Mouse (Mus musculus) myocyte (in vitro differentiated cells): ENCODE data around the gene Stx7. TPM values are rescaled to one million over a fixed set of nuclear protein-coding genes. Genes with fewer than 3 reads are reported as not detected.
"Not testable (repeated sequence)": the region's sequence is repeated elsewhere in the genome, so short reads cannot be mapped to it uniquely, and the experiment has no call there.

Source experiments
- H3K27me3 ChIP-seq: one replicate; pipeline ENCODE4 v1.6.1; 2011; ENCODE audit not compliant: control insufficient read depth, insufficient read depth, insufficient read length
- H3K36me3 ChIP-seq: one replicate; pipeline ENCODE4 v1.6.1; 2011; ENCODE audit not compliant: control insufficient read depth, insufficient read depth
- H3K4me2 ChIP-seq: one replicate; pipeline ENCODE4 v1.6.1; 2011; ENCODE audit warnings: low read depth, control low read depth
- H3K4me3 ChIP-seq: one replicate; pipeline ENCODE4 v1.5.1; 2011; ENCODE audit warnings: mild to moderate bottlenecking, control low read depth, moderate library complexity
- H3K79me2 ChIP-seq: one replicate; pipeline ENCODE4 v1.6.1; 2011; ENCODE audit not compliant: control insufficient read depth, insufficient read depth
- H3ac ChIP-seq: one replicate; pipeline ENCODE4 v1.6.1; 2011; ENCODE audit not compliant: control insufficient read depth, insufficient read length
- CEBPB ChIP-seq: IDR thresholded peaks from 2 replicates; pipeline ENCODE4 v1.6.1; 2011; ENCODE audit warnings: mild to moderate bottlenecking, moderate library complexity; ENCODE audit not compliant: poor library complexity, insufficient read depth, severe bottlenecking
- E2F4 ChIP-seq: IDR thresholded peaks from one replicate; pipeline ENCODE4 v1.6.1; 2011; ENCODE audit warnings: mild to moderate bottlenecking, control low read depth, moderate library complexity; ENCODE audit not compliant: insufficient read depth
- MAX ChIP-seq: IDR thresholded peaks from one replicate; pipeline ENCODE4 v1.6.1; 2011; ENCODE audit warnings: low read depth, mild to moderate bottlenecking, control low read depth
- MYOD1 ChIP-seq, 3 experiments: IDR thresholded peaks; one replicate each; pipeline ENCODE4 v1.6.1; 2011; ENCODE audit warnings: control low read depth in 2 of 3, low read depth in 2 of 3, mild to moderate bottlenecking in 2 of 3, moderate library complexity in 1 of 3; ENCODE audit not compliant: insufficient read length in 2 of 3, control insufficient read depth in 1 of 3
- MYOG ChIP-seq, 3 experiments: IDR thresholded peaks; one replicate each; pipeline ENCODE4 v1.6.1; 2011; ENCODE audit warnings: control low read depth in 2 of 3, low read depth in 2 of 3, mild to moderate bottlenecking in 2 of 3; ENCODE audit not compliant: insufficient read length in 2 of 3, control insufficient read depth in 1 of 3, insufficient read depth in 1 of 3
- POLR2A ChIP-seq: IDR thresholded peaks from one replicate; pipeline ENCODE4 v1.6.1; 2011; ENCODE audit warnings: low read depth, mild to moderate bottlenecking, control low read depth, moderate library complexity; ENCODE audit not compliant: insufficient read length
- POLR2AphosphoS2 ChIP-seq: IDR thresholded peaks from one replicate; pipeline ENCODE4 v1.6.1; 2011; ENCODE audit warnings: low read depth, control low read depth; ENCODE audit not compliant: insufficient read length
- REST ChIP-seq: IDR thresholded peaks from one replicate; pipeline ENCODE4 v1.6.1; 2011; ENCODE audit warnings: mild to moderate bottlenecking, control low read depth, moderate library complexity; ENCODE audit not compliant: insufficient read depth, insufficient read length
- SRF ChIP-seq: IDR thresholded peaks from one replicate; pipeline ENCODE4 v1.6.1; 2011; ENCODE audit warnings: low read depth; ENCODE audit not compliant: control insufficient read depth, insufficient read length
- TCF12 ChIP-seq: IDR thresholded peaks from one replicate; pipeline ENCODE4 v1.6.1; 2011; ENCODE audit warnings: mild to moderate bottlenecking, control low read depth; ENCODE audit not compliant: poor library complexity, insufficient read depth, severe bottlenecking
- TCF3 ChIP-seq: IDR thresholded peaks from one replicate; pipeline ENCODE4 v1.6.1; 2011; ENCODE audit warnings: low read depth, control low read depth; ENCODE audit not compliant: insufficient read length
- USF1 ChIP-seq: IDR thresholded peaks from one replicate; pipeline ENCODE4 v1.6.1; 2011; ENCODE audit warnings: low read depth, mild to moderate bottlenecking, control low read depth, moderate library complexity
- polyA plus RNA-seq: library from polyadenylated mRNA; unstranded; fragments of >200 nt; fragmentation: generic; extraction: Trizol; gene quantifications from one replicate; pipeline ENCODE4 v1.2.1, GENCODE M21; 2012; ENCODE audit warnings: missing spikeins

The Stx7 gene
- polyA plus RNA-seq = 54.6 TPM

DNA sequence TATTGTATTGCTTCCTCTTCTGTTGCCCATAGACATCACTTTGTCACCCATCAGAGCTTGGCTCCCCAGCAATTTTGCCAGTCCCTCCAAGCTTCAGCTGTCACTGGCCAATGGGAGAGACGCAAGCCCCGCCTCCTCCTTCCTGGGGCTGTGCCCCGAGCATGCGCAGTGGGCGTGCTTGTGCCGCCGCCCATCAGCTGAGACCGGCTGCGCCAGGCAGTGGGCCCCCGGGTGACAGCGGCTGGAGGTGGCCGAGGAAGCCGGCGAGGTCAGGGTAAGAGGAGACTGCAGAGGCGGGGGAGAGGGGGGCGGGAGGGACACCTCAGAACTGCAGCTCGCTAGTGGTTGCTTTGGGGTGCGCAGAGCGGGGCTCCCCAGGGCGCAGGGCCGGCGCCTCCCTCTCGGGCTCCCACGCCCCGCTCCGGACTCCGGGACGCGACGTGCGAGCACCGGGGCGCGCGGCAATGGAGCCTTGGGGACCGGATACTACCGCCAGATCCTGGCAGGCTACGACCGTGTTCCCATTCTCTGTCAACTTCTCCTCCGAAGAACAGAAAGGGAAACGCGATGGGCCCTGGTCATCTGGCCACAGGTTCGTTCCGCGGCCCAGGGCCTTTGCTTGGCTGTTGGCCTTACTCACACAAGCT, at the start of gene Stx7:
Gene Stx7, plus strand, starts transcription at position 168 of the 647 bp plus-strand sequence.
- TF ChIP-seq USF1 (no peak), POLR2A (peak; percentile 91), REST (no peak), MAX (no peak), E2F4 (no peak), CEBPB (no peak), MYOD1 (IDR thresholded peaks at IDR 0.05; ENCODE audit: control insufficient read depth in 1 of 3, insufficient read length in 2 of 3, low read depth in 2 of 3) (peak in 2 of 3 experiments; percentile 67 to 74), TCF3 (peak; percentile 33), MYOG (IDR thresholded peaks at IDR 0.05; ENCODE audit: control insufficient read depth in 1 of 3, insufficient read depth in 1 of 3, insufficient read length in 2 of 3, low read depth in 2 of 3) (peak; percentile 33 to 82 (median 46)), POLR2AphosphoS2 (peak; percentile 93), SRF (no peak), TCF12 (no peak)
- H3K4me3 ChIP-seq = peak within 1 kb of the TSS; percentile 44
- peak within 1 kb of the TSS; percentile 84 for H3K4me2 ChIP-seq
- H3K79me2 ChIP-seq = peaks cover 21% of the 10 kb centered on the region
- H3ac ChIP-seq = peak within 1 kb of the TSS; percentile 65
- H3K36me3 ChIP-seq = peaks cover 10% of the 10 kb centered on the region
- H3K27me3 ChIP-seq = no peaks in the 10 kb centered on the region

- not testable (repeated sequence) for H3K4me3 ChIP-seq, H3K79me2 ChIP-seq, H3K27me3 ChIP-seq, H3K4me2 ChIP-seq, H3ac ChIP-seq, H3K36me3 ChIP-seq
Observed at GRCm38 (mm10) chr10:24101812-24102211, 47.3 kb upstream of the Stx7 start, which contains the start of gene Taar8c. Taar8c (minus strand) TSS chr10:24101912.

GRCm38 (mm10) chr10:24103299-24103698, 45.8 kb upstream of the Stx7 start:
- H3K4me2 ChIP-seq, H3ac ChIP-seq: not testable (repeated sequence)

DNA sequence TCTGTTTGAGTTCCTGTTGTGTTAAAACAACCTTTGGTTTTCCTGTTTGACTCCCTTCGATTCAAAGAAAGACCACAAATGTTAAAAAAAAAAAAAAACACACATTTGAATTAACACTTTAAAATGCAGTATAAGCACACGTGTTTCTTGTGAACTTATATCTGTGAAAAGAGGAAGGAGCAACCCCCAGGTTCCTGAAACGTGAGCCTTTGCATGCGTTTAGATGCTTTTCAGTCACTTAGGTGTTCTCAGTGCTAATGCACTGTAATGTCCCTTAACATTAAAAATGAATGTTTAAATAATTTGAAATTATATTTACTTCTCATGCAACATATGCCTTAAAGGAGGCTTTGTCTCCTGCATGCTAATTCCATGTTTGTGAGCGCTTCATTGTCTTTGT, 41.4 kb upstream of the Stx7 start:
- no peak for TF ChIP-seq POLR2AphosphoS2
- no peak overlapping the region for H3K4me3 ChIP-seq
- H3K4me2 ChIP-seq = no peak overlapping the region
- no peak overlapping the region for H3ac ChIP-seq
- H3K27me3 ChIP-seq = no peaks in the 10 kb centered on the region
- no peaks in the 10 kb centered on the region for H3K79me2 ChIP-seq
- H3K36me3 ChIP-seq = no peaks in the 10 kb centered on the region

More at GRCm38 (mm10) chr10:24103299-24103698, 45.8 kb upstream of the Stx7 start:
- not testable (repeated sequence) for H3K27me3 ChIP-seq, H3K4me3 ChIP-seq, H3K79me2 ChIP-seq, H3K36me3 ChIP-seq

- no peaks in the 10 kb centered on the region for H3K27me3 ChIP-seq
- H3ac ChIP-seq = no peak overlapping the region
- no peak overlapping the region for H3K4me3 ChIP-seq
- no peak overlapping the region for H3K4me2 ChIP-seq
- TF ChIP-seq REST = no peak
- TF ChIP-seq E2F4 = no peak
- TF ChIP-seq POLR2A = no peak
- TF ChIP-seq TCF3 = no peak
- no peak for TF ChIP-seq CEBPB
- no peak for TF ChIP-seq SRF
- no peak for TF ChIP-seq MAX
- no peak for TF ChIP-seq TCF12
- TF ChIP-seq POLR2AphosphoS2 = no peak
- no peak for TF ChIP-seq MYOD1 (IDR thresholded peaks at IDR 0.05; ENCODE audit: control insufficient read depth in 1 of 3, insufficient read length in 2 of 3, low read depth in 2 of 3)
- no peak for TF ChIP-seq MYOG (IDR thresholded peaks at IDR 0.05; ENCODE audit: control insufficient read depth in 1 of 3, insufficient read depth in 1 of 3, insufficient read length in 2 of 3, low read depth in 2 of 3)
- TF ChIP-seq USF1 = no peak
- H3K79me2 ChIP-seq = no peaks in the 10 kb centered on the region
- H3K36me3 ChIP-seq = no peaks in the 10 kb centered on the region
Observed at GRCm38 (mm10) chr10:24108236-24108635, 40.9 kb upstream of the Stx7 start.

- H3K36me3 ChIP-seq, H3ac ChIP-seq, H3K79me2 ChIP-seq, H3K4me3 ChIP-seq, H3K27me3 ChIP-seq, H3K4me2 ChIP-seq: not testable (repeated sequence)
Observed at GRCm38 (mm10) chr10:24109434-24109833, 39.7 kb upstream of the Stx7 start, which contains the start of gene Taar9. Taar9 (minus strand) TSS chr10:24109534.
